Mouse (Mus musculus) ES-Bruce4 (cell line): ENCODE results near the gene Ntf5.

Experiments
- EP300 ChIP-seq: IDR thresholded peaks from 2 replicates; pipeline ENCODE4 v1.6.1; 2011; ENCODE audit warnings: low read depth, low read length; ENCODE audit not compliant: insufficient read depth
- POLR2A ChIP-seq: IDR thresholded peaks from one replicate; pipeline ENCODE4 v1.8.1; 2011; ENCODE audit warnings: low read length; ENCODE audit not compliant: insufficient read depth

- TF ChIP-seq POLR2A, result no peak
- TF ChIP-seq EP300, result no peak
Measured at GRCm38 (mm10) chr7:45366652-45367019, 46.9 kb upstream of the Ntf5 start, which contains the start of gene Ppfia3.
